In the genomic region with DNA sequence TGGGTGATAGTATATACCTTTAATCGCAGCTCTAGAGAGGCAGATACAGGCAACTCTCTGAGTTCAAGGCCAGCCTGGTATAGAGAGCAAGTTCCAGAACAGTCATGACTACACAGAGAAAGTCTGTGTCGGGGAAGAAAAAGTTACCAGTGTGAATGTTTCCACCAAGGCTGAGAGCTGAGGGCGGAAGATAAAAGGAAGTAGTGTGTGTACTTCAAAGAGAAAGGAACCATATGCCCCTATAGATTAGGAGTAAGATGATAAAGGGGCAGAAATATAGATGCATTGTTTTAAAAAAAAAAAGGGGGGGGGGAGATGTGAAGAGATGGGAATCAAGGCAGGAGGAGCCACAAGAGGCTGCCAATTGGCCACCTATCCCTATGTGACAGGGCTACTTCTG, we compare ENCODE assay signal across 16 mouse cellular contexts.
"Had no signal": no experiment of that assay in that cellular context is flagged by ENCODE, and none has a peak within 500 bp of the region (broad histone marks: within the 10 kb centered on the region; RNA-seq: fewer than 3 reads in every experiment).

No protein-coding gene starts in this region.

- H3K27me3 ChIP-seq: limb, embryonic 13.5 days; midbrain, embryonic 13.5 days; neural tube, embryonic 15.5 days had no signal

- ATAC-seq: intestine, postnatal 0 days; lung, postnatal 0 days; midbrain, embryonic 13.5 days had no signal

- DNase-seq: kidney, adult 8-10 months; kidney, postnatal 4 days; left cerebral cortex, postnatal 4 days; lung, adult 2 months; lung, postnatal 36 days; right cerebral cortex, adult 18-20 months; thymus, adult 2 months; thymus, postnatal 25 days had no signal

- H3K4me2 ChIP-seq: limb, embryonic 13.5 days; midbrain, embryonic 13.5 days; neural tube, embryonic 15.5 days had no signal

- H3K9me3 ChIP-seq: limb, embryonic 13.5 days; midbrain, embryonic 13.5 days; neural tube, embryonic 15.5 days had no signal

- H3K27ac ChIP-seq: kidney, postnatal 0 days; limb, embryonic 13.5 days; liver, embryonic 14.5 days; midbrain, embryonic 13.5 days; neural tube, embryonic 15.5 days had no signal

- H3K9ac ChIP-seq: limb, embryonic 13.5 days; liver, embryonic 14.5 days; midbrain, embryonic 13.5 days; neural tube, embryonic 15.5 days had no signal

- H3K4me1 ChIP-seq: midbrain, embryonic 13.5 days; neural tube, embryonic 15.5 days had no signal

- H3K4me3 ChIP-seq: limb, embryonic 13.5 days; midbrain, embryonic 13.5 days; myocyte; neural tube, embryonic 15.5 days had no signal

- H3K36me3 ChIP-seq: midbrain, embryonic 13.5 days; neural tube, embryonic 15.5 days had no signal
